Mouse (Mus musculus) hindbrain, postnatal 0 days (tissue): ENCODE results near the gene Akr1c14. TPM values are rescaled to one million over a fixed set of nuclear protein-coding genes. Genes with fewer than 3 reads are reported as not detected.
"Not testable (repeated sequence)": the region's sequence is repeated elsewhere in the genome, so short reads cannot be mapped to it uniquely, and the experiment has no call there.

Experiments used
- ATAC-seq: fragments of 200-750 bp; cut with Nextera tagmentation; 2 replicates; pipeline ENCODE4 v1.8.0; 2017; ENCODE audit warnings: mild to moderate bottlenecking, moderate TSS enrichment, moderate library complexity
- DNase-seq: peaks from one replicate; pipeline ENCODE4 v3.0.0-alpha.2; 2015; ENCODE audit warnings: low spot score
- H3K27ac ChIP-seq: fragments of 300-500 bp; sonication (generic); 2 replicates; pipeline ENCODE4 v1.5.1; 2014; ENCODE audit warnings: mild to moderate bottlenecking
- H3K27me3 ChIP-seq: fragments of 300-500 bp; sonication (generic); 2 replicates; pipeline ENCODE4 v1.6.1; 2014; ENCODE audit warnings: low read length, mixed read lengths; ENCODE audit not compliant: insufficient read depth
- H3K36me3 ChIP-seq: fragments of 300-500 bp; sonication (generic); 2 replicates; pipeline ENCODE4 v1.6.1; 2014; ENCODE audit warnings: low read length, mixed read lengths; ENCODE audit not compliant: insufficient read depth
- H3K4me1 ChIP-seq: fragments of 300-500 bp; sonication (generic); 2 replicates; pipeline ENCODE4 v1.6.1; 2014; ENCODE audit warnings: antibody characterized with exemption, low read length, mixed read lengths; ENCODE audit not compliant: insufficient read depth
- H3K4me2 ChIP-seq: fragments of 300-500 bp; sonication (generic); 2 replicates; pipeline ENCODE4 v1.6.1; 2014; ENCODE audit warnings: low read depth, mild to moderate bottlenecking, low read length, moderate library complexity, mixed read lengths
- H3K4me3 ChIP-seq: fragments of 300-500 bp; sonication (generic); 2 replicates; pipeline ENCODE4 v1.5.1; 2014; ENCODE audit warnings: low read length
- H3K9ac ChIP-seq: fragments of 300-500 bp; sonication (generic); replicated peaks from 2 replicates; pipeline ENCODE4 v1.6.1; 2014; ENCODE audit warnings: mild to moderate bottlenecking, low read length, moderate library complexity, mixed read lengths
- H3K9me3 ChIP-seq: fragments of 300-500 bp; sonication (generic); 2 replicates; pipeline ENCODE4 v1.6.1; 2016; ENCODE audit warnings: low read length, mixed read lengths
- CTCF ChIP-seq: IDR thresholded peaks from 2 replicates; pipeline ENCODE4 v1.5.1; 2016; ENCODE audit warnings: antibody characterized with exemption, control low read depth, low read depth
- WGBS: fragments of 180-500 bp; shearing (Covaris S2); extraction: QIAGEN DNeasy Blood & Tissue Kit; methylation state at CpG from one replicate; pipeline ENCODE4 v1.1.7; 2014; 5-methylcytosine and 5-hydroxymethylcytosine counted together
- polyA plus RNA-seq: library from polyadenylated mRNA; unstranded; fragments of >200 nt; fragmentation: Nextera tagmentation; extraction: Ambion mirVana; gene quantifications from 2 replicates; pipeline ENCODE4 v1.2.1, GENCODE M21; 2015
- total RNA-seq: library from RNA; depleted of rRNA; stranded (reverse); fragments of >200 nt; gene quantifications from 2 replicates; pipeline ENCODE4 v1.2.3, GENCODE M21; 2014

Akr1c14 gene
- total and polyA plus RNA-seq, 2 experiments from 2014 or later = 1.4 to 1.7 TPM

GRCm38 (mm10) chr13:4046113-4046512, 2.7 kb upstream of the Akr1c14 start:
- 78% methylated on average over 3 of the region's 3 CpGs for WGBS
- Histone ChIP-seq H3K9me3 (no peaks in the 10 kb centered on the region), H3K9ac (no peak overlapping the region), H3K27ac (no peak overlapping the region), H3K4me1 (no peaks in the 10 kb centered on the region), H3K27me3 (no peaks in the 10 kb centered on the region), H3K36me3 (no peaks in the 10 kb centered on the region), H3K4me3 (no peak overlapping the region), H3K4me2 (no peak overlapping the region)
- no peak for DNase-seq
- ATAC-seq = no peak
- TF ChIP-seq CTCF = no peak

GRCm38 (mm10) chr13:4046841-4047240, 2.0 kb upstream of the Akr1c14 start:
- Histone ChIP-seq H3K27me3 (no peaks in the 10 kb centered on the region), H3K4me3 (no peak overlapping the region), H3K4me1 (no peaks in the 10 kb centered on the region), H3K4me2 (no peak overlapping the region), H3K9ac (no peak overlapping the region), H3K27ac (no peak overlapping the region), H3K9me3 (no peaks in the 10 kb centered on the region), H3K36me3 (no peaks in the 10 kb centered on the region)
- 23% methylated on average over 2 of the region's 2 CpGs for WGBS
- TF ChIP-seq CTCF = no peak
- no peak for ATAC-seq
- no peak for DNase-seq

- no peaks in the 10 kb centered on the region for H3K9me3 ChIP-seq
- no peak overlapping the region for H3K9ac ChIP-seq
- DNase-seq (no peak), ATAC-seq (no peak)
- H3K36me3 ChIP-seq = no peaks in the 10 kb centered on the region
- H3K4me1 ChIP-seq = no peaks in the 10 kb centered on the region
- 82% methylated on average over 1 of the region's 1 CpGs for WGBS
- H3K27me3 ChIP-seq = no peaks in the 10 kb centered on the region
- H3K4me2 ChIP-seq = no peak overlapping the region
- no peak overlapping the region for H3K27ac ChIP-seq
- no peak for TF ChIP-seq CTCF
- H3K4me3 ChIP-seq = no peak overlapping the region
Measured at GRCm38 (mm10) chr13:4048226-4048625, 585 bp upstream of the Akr1c14 start.

GRCm38 (mm10) chr13:4049655-4050054, 844 bp downstream of the Akr1c14 start:
- no peak overlapping the region for H3K4me3 ChIP-seq
- no peak overlapping the region for H3K4me2 ChIP-seq
- H3K27me3 ChIP-seq = no peaks in the 10 kb centered on the region
- no peaks in the 10 kb centered on the region for H3K36me3 ChIP-seq
- H3K9me3 ChIP-seq = no peaks in the 10 kb centered on the region
- no peak for TF ChIP-seq CTCF
- no peaks in the 10 kb centered on the region for H3K4me1 ChIP-seq
- H3K9ac ChIP-seq = no peak overlapping the region
- ATAC-seq = no peak
- DNase-seq = no peak
- no peak overlapping the region for H3K27ac ChIP-seq

GRCm38 (mm10) chr13:4055450-4055849, 6.6 kb downstream of the Akr1c14 start:
- Histone ChIP-seq H3K27me3 (no peaks in the 10 kb centered on the region), H3K4me1 (no peaks in the 10 kb centered on the region), H3K36me3 (no peaks in the 10 kb centered on the region), H3K4me2 (no peak overlapping the region), H3K9me3 (no peaks in the 10 kb centered on the region), H3K9ac (no peak overlapping the region), H3K4me3 (no peak overlapping the region), H3K27ac (no peak overlapping the region)
- 74% methylated on average over 3 of the region's 3 CpGs for WGBS
- no peak for TF ChIP-seq CTCF
- no peak for ATAC-seq
- DNase-seq = no peak

GRCm38 (mm10) chr13:4056211-4056610, 7.4 kb downstream of the Akr1c14 start:
- H3K4me2 ChIP-seq = no peak overlapping the region
- DNase-seq (no peak), ATAC-seq (no peak)
- 76% methylated on average over 2 of the region's 2 CpGs for WGBS
- H3K9me3 ChIP-seq = no peaks in the 10 kb centered on the region
- H3K36me3 ChIP-seq = no peaks in the 10 kb centered on the region
- H3K27me3 ChIP-seq = no peaks in the 10 kb centered on the region
- H3K4me3 ChIP-seq = no peak overlapping the region
- H3K4me1 ChIP-seq = no peaks in the 10 kb centered on the region
- no peak for TF ChIP-seq CTCF
- H3K9ac ChIP-seq = no peak overlapping the region
- no peak overlapping the region for H3K27ac ChIP-seq

- not testable (repeated sequence) for H3K4me1 ChIP-seq, H3K27me3 ChIP-seq, H3K9me3 ChIP-seq, DNase-seq, H3K4me3 ChIP-seq, H3K36me3 ChIP-seq, H3K27ac ChIP-seq, ATAC-seq, H3K4me2 ChIP-seq, H3K9ac ChIP-seq
- WGBS = 89% methylated on average over 2 of the region's 2 CpGs
Measured at GRCm38 (mm10) chr13:4058239-4058638, 9.4 kb downstream of the Akr1c14 start.
